Mouse (Mus musculus) midbrain, embryonic 10.5 days (tissue): ENCODE results near the gene Mzf1. TPM values are rescaled to one million over a fixed set of nuclear protein-coding genes. Genes with fewer than 3 reads are reported as not detected.

Experiments used
- DNase-seq: peaks from one replicate; pipeline ENCODE4 v3.0.0-alpha.2; 2017; ENCODE audit warnings: low spot score
- H3K27ac ChIP-seq: fragments of 300-500 bp; sonication (generic); replicated peaks from 2 replicates; pipeline ENCODE4 v1.5.1; 2016; ENCODE audit warnings: mild to moderate bottlenecking
- H3K27me3 ChIP-seq: fragments of 300-500 bp; sonication (generic); 2 replicates; pipeline ENCODE4 v1.6.1; 2016; ENCODE audit warnings: low read depth, mild to moderate bottlenecking; ENCODE audit not compliant: poor library complexity, severe bottlenecking
- H3K36me3 ChIP-seq: fragments of 300-500 bp; sonication (generic); 2 replicates; pipeline ENCODE4 v1.6.1; 2016; ENCODE audit warnings: mild to moderate bottlenecking, moderate library complexity
- H3K4me1 ChIP-seq: fragments of 300-500 bp; sonication (generic); 2 replicates; pipeline ENCODE4 v1.6.1; 2016
- H3K4me3 ChIP-seq: fragments of 300-500 bp; sonication (generic); 2 replicates; pipeline ENCODE4 v1.5.1; 2016; ENCODE audit warnings: mild to moderate bottlenecking, moderate library complexity
- H3K9me3 ChIP-seq: fragments of 300-500 bp; sonication (generic); replicated peaks from 2 replicates; pipeline ENCODE4 v1.6.1; 2016; ENCODE audit warnings: mild to moderate bottlenecking
- WGBS: fragments of 180-500 bp; shearing (Covaris S2); methylation state at CpG from one replicate; pipeline ENCODE4 v1.1.7; 2016; 5-methylcytosine and 5-hydroxymethylcytosine counted together
- polyA plus RNA-seq: library from polyadenylated mRNA; unstranded; fragments of >200 nt; fragmentation: Nextera tagmentation; extraction: Ambion mirVana; gene quantifications from 2 replicates; pipeline ENCODE4 v1.2.1, GENCODE M21; 2016

Gene Mzf1
- polyA plus RNA-seq, 1 experiment from 2014 or later: 3.3 TPM

- DNase-seq: no peak
- H3K27me3 ChIP-seq: no peaks in the 10 kb centered on the region
- H3K4me1 ChIP-seq: peaks cover 54% of the 10 kb centered on the region
- WGBS: 93% methylated on average over 2 of the region's 2 CpGs
- H3K9me3 ChIP-seq: no peaks in the 10 kb centered on the region
- no peak overlapping the region for H3K27ac ChIP-seq
- H3K36me3 ChIP-seq: peaks cover 86% of the 10 kb centered on the region
- 0 out of 2 replicates have a peak overlapping the region, but pooled peaks have one; percentile 18 for H3K4me3 ChIP-seq
These were observed 22.6 kb downstream of the Mzf1 start for GRCm38 (mm10) chr7:13031983-13032382.

DNA sequence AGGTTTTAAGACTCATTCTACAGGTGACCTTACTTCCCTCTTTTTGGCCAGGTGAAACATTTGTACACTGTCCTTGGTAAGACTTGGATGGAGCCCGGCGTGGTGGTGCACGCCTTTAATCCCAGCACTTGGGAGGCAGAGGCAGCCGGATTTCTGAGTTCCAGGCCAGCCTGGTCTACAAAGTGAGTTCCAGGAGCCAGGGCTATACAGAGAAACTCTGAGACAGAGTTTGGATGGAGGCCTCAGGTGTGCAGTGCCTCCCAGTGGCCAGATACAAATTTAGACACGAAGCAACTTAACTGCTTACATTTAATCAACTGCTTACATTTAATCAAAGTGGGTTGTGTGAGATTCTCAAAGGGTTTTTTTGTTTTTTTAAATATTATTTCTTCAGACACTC, 23.5 kb downstream of the Mzf1 start:
- Histone ChIP-seq H3K27me3 (no peaks in the 10 kb centered on the region), H3K9me3 (no peaks in the 10 kb centered on the region), H3K36me3 (peaks cover 91% of the 10 kb centered on the region), H3K27ac (no peak overlapping the region), H3K4me3 (no peak overlapping the region), H3K4me1 (peaks cover 54% of the 10 kb centered on the region)
- no peak for DNase-seq
- 80% methylated on average over 5 of the region's 5 CpGs for whole genome bisulfite sequencing

DNA sequence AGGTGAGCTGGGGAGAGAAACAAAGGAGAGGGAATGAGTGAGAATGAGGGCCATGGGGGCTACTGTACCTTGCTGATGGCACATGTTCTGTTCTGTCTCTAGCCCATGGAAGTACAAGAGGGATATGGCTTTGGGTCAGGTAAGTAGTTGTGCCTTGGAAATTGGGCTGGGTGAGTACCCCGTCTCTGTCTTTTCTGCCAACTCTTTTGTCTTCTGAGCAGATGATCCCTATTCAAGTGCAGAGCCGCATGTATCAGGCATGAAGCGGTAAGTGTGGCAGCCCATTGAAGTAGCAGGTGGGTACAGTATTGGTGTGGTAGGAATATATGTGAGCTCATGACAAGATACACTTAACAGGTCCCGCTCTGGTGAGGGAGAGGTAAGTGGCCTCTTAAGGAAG, 25.6 kb downstream of the Mzf1 start:
- peaks cover 89% of the 10 kb centered on the region for H3K36me3 ChIP-seq
- 92% methylated on average over 4 of the region's 4 CpGs for WGBS

GRCm38 (mm10) chr7:13025511-13026112, 29.0 kb downstream of the Mzf1 start:
- WGBS: 32% methylated on average over 4 of the region's 4 CpGs
- no peak for DNase-seq
- peaks cover 57% of the 10 kb centered on the region for H3K36me3 ChIP-seq
- no peaks in the 10 kb centered on the region for H3K27me3 ChIP-seq
- H3K4me3 ChIP-seq: peak overlapping the region; percentile 78
- peaks cover 39% of the 10 kb centered on the region for H3K4me1 ChIP-seq
- no peaks in the 10 kb centered on the region for H3K9me3 ChIP-seq
- peak overlapping the region; percentile 98 for H3K27ac ChIP-seq

More for the DNA sequence above, 25.6 kb downstream of the Mzf1 start:
- H3K4me3 ChIP-seq: 0 out of 2 replicates have a peak overlapping the region, but pooled peaks have one; percentile 12
- H3K27ac ChIP-seq: no peak overlapping the region
- no peak for DNase-seq
- no peaks in the 10 kb centered on the region for H3K9me3 ChIP-seq
- H3K4me1 ChIP-seq: peaks cover 50% of the 10 kb centered on the region
- H3K27me3 ChIP-seq: no peaks in the 10 kb centered on the region

- Histone ChIP-seq H3K9me3 (no peaks in the 10 kb centered on the region), H3K27me3 (no peaks in the 10 kb centered on the region), H3K27ac (peak overlapping the region; percentile 98), H3K36me3 (peaks cover 49% of the 10 kb centered on the region), H3K4me3 (peak overlapping the region; percentile 78), H3K4me1 (peaks cover 39% of the 10 kb centered on the region)
- under 1% methylated on average over 35 of the region's 44 CpGs for WGBS
- peak; percentile 85 for DNase-seq
These were observed 29.8 kb downstream of the Mzf1 start for GRCm38 (mm10) chr7:13024805-13025204.

DNA sequence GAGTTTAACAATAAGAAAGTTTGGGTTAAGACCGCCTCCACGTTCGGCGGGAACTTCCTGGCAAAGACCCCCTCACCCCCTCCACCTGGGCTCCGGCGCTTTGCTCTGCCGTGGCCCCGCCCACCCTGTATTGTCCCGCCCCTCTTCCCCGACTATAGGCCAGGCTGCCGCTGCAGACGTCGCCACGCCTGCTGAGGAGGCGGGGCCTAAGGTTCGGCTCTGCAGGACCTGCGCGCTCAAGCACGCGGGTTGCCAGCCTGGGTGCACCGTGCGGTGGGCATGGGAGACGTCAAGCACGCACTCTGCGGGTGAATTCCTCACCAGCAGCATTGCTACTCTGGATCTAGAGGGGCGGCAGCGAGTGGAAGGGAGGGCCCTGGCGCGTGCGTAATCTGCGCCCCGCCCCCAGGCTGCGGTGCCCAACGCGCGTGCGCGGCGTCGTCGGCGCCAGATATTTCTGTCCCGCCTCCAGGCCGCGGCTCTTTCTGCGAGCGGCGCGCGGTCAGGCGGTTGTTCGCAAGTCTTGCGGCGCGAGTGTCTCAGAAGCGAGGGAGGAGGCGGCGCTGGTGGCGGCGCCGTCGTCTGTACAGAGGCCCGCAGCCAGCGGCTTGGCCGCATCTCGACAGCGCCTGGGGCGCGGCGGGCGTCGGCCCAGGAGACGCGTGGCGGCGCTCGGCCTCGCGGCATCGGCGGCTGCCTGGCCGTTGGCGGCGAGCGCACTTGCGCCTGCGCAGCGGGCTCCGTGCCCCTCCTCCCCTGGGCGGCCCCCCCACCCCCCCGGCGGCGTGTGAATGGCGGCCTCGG, 30.4 kb downstream of the Mzf1 start:
- H3K27me3 ChIP-seq: no peaks in the 10 kb centered on the region
- H3K4me3 ChIP-seq: peak overlapping the region; percentile 78
- peak overlapping the region; percentile 98 for H3K27ac ChIP-seq
- under 1% methylated on average over 93 of the region's 95 CpGs for WGBS
- peaks cover 39% of the 10 kb centered on the region for H3K4me1 ChIP-seq
- H3K36me3 ChIP-seq: peaks cover 42% of the 10 kb centered on the region
- no peaks in the 10 kb centered on the region for H3K9me3 ChIP-seq
- DNase-seq: peak; percentile 97

GRCm38 (mm10) chr7:13022773-13023535, 31.6 kb downstream of the Mzf1 start:
- Histone ChIP-seq H3K27ac (peak overlapping the region; percentile 98), H3K4me3 (peak overlapping the region; percentile 78), H3K9me3 (no peaks in the 10 kb centered on the region), H3K36me3 (peaks cover 31% of the 10 kb centered on the region), H3K4me1 (peaks cover 39% of the 10 kb centered on the region), H3K27me3 (no peaks in the 10 kb centered on the region)
- 4% methylated on average over 31 of the region's 31 CpGs for WGBS
- peak; percentile 90 for DNase-seq

- no peaks in the 10 kb centered on the region for H3K36me3 ChIP-seq
- H3K4me1 ChIP-seq: peaks cover 12% of the 10 kb centered on the region
- no peaks in the 10 kb centered on the region for H3K27me3 ChIP-seq
- H3K27ac ChIP-seq: no peak overlapping the region
- no peak for DNase-seq
- no peak overlapping the region for H3K4me3 ChIP-seq
- 82% methylated on average over 1 of the region's 1 CpGs for WGBS
- H3K9me3 ChIP-seq: no peaks in the 10 kb centered on the region
These were observed 39.3 kb downstream of the Mzf1 start for GRCm38 (mm10) chr7:13015217-13015616.

- Histone ChIP-seq H3K4me1 (peaks cover 16% of the 10 kb centered on the region), H3K4me3 (no peak overlapping the region), H3K27ac (no peak overlapping the region), H3K27me3 (no peaks in the 10 kb centered on the region), H3K9me3 (no peaks in the 10 kb centered on the region), H3K36me3 (no peaks in the 10 kb centered on the region)
- DNase-seq: no peak
- WGBS: 34% methylated on average over 6 of the region's 6 CpGs
These were observed 40.2 kb downstream of the Mzf1 start for GRCm38 (mm10) chr7:13014275-13014839.

DNA sequence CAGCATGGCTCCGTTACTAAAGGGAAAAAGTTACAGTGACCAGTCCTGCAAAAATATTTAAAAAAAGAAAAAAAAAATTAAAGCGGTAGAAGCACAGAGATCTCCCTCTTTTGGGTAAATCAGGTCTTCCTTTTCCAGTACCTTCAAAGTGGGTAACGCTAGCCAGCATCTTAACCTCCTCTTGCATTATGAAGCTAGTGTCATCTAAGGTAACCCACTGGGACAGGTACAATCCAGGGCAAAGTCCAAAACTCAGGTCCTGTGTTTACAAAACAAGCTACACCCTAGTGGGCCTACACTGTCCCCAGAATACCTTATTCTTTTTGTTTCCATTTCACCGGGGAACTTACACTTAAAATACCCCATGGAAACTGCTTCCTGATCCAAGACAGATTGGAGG, 40.9 kb downstream of the Mzf1 start:
- no peak overlapping the region for H3K4me3 ChIP-seq
- WGBS: 72% methylated on average over 4 of the region's 4 CpGs
- peaks cover 21% of the 10 kb centered on the region for H3K4me1 ChIP-seq
- no peak for DNase-seq
- no peaks in the 10 kb centered on the region for H3K9me3 ChIP-seq
- H3K27me3 ChIP-seq: no peaks in the 10 kb centered on the region
- no peak overlapping the region for H3K27ac ChIP-seq
- H3K36me3 ChIP-seq: no peaks in the 10 kb centered on the region

GRCm38 (mm10) chr7:13010005-13010908, 44.3 kb downstream of the Mzf1 start, which contains the start of gene Zbtb45:
TSS of gene Zbtb45 (minus strand) at chr7:13010034.
- H3K27ac ChIP-seq: peak within 1 kb of the TSS; percentile 97
- WGBS: 17% methylated on average over 26 of the region's 26 CpGs
- peaks cover 34% of the 10 kb centered on the region for H3K4me1 ChIP-seq
- H3K9me3 ChIP-seq: no peaks in the 10 kb centered on the region
- peak within 1 kb of the TSS; percentile 74 for H3K4me3 ChIP-seq
- H3K36me3 ChIP-seq: peaks cover 28% of the 10 kb centered on the region
- peak; percentile 41 for DNase-seq
- H3K27me3 ChIP-seq: peaks cover 22% of the 10 kb centered on the region
